Mouse (Mus musculus) ovary, adult 18-20 months (tissue): ENCODE data around the gene Fcho2.
"Not testable (repeated sequence)": the region's sequence is repeated elsewhere in the genome, so short reads cannot be mapped to it uniquely, and the experiment has no call there.

Experiments
- DNase-seq: peaks from one replicate; pipeline ENCODE4 v3.0.0; 2022; ENCODE audit warnings: low spot score, mixed read lengths

The Fcho2 gene

DNA sequence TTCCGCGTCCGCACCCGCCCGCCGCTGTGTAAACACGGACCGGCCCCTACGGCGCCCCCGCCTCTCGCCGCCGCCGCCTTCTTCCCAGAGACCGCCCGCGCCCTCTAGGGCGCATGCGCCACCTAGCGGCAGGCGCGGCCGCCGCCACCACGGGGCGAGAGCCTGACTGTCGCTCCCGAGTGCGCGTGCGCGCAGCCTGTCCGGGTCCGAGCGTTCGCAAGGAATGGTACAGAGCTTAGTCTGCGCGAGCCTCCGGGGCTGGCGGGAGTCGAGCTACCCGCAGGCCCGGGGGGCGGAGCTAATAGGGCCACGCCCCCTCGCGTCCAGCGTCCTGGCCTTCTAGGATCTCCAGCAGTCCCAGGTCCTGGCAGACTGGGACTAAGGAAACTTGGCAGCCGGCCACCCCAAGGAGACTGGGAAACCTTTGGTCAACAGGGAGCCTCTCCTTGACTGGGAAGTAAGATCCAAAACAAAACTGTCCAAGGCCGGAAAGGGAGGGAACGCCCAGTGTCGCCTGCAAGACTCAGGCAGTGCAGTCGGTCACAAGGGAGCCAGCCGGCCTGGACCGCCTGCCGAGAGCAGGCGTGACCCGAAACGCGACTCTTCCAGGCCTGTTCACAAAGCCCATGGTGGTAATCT is at the start of gene Fcho2:
Fcho2 (minus strand) TSS at position 303 of the 639 bp plus-strand sequence.
- peak; percentile 99 for DNase-seq

DNA sequence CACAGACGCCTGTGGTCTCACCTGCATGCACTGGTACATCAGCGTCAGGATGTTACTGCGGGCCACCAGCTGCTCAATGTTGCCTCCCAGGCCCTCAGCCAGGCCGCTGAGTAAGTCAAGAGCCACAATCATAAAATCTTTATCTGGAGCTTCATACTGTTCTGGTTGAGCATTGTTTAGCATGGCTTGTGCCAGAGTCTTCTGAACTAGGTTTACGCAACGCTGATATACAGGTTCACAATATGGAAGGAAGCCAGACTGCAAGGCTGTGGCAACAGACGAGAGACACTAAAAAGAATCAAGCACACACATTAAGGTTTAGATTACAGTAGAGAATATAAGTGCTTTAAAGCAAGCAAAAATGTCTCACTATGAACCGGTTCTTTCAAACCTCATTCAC is 40.0 kb upstream of the Fcho2 start:
- no peak for DNase-seq

DNA sequence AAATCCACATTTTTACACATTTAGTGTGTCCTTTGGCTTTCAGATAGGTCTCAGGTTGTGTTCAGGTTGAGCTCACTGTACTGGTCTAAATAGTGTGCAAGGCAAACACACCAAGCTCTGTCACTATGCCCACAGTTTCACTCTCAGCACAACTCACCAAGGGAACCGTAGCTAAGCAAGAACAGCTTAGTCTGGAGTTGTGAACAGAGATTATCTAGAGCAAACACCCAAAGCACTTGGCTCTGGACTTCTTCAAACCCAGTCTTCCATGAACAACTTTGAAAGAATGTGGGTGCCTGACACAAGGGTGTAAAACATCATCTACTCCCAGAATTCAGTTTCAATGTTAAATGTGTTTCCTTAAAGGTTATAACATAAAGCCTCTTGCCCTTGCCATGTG is 30.5 kb upstream of the Fcho2 start:
- DNase-seq, result no peak

DNA sequence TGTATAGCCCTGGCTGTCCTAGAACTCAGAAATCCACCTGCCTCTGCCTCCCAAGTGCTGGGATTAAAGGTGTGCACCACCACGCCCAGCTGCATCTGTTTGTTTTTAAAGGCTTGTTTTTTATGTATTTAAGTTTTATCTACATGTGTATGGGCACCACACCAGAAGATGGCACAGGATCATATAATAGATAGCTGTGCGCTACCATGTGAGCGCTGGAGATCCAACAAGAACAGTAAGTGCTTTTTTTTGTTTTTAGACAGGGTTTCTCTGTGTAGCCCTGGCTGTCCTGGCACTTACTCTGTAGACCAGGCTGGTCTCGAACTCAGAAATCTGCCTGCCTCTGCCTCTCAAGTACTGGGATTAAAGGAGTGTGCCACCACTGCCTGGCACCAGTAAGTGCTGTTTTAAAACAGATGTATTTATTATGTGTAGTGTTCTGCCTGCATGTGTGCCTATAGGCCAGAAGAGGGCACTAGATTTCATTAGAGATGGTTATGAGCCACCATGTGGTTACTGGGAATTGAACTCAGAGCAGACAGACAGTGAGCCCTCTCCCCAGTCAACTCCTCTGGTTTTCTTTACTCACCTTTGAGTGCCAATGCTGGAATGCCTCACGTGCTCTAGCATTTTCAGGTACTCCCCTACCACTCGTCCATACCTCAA is 21.3 kb upstream of the Fcho2 start:
- no peak for DNase-seq

DNA sequence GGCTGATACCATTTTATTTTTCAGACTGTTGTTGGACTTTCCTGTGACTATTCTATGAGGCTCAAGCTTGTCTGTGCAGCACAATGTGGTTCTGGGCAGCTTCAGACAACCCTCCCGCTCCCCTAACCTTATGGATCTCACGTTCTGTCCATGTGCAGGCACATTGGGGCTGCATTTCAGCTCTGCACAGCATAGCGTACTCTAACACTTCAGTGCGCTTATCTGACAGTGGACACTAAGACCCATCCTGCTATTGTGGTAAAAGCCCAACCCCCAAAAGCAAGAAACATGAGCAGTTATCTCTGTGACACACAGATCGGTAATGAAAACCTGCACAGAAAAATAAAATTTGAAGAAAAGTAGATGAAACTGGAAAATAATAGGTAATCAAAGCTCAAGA is 20.5 kb upstream of the Fcho2 start:
- DNase-seq, result no peak

DNA sequence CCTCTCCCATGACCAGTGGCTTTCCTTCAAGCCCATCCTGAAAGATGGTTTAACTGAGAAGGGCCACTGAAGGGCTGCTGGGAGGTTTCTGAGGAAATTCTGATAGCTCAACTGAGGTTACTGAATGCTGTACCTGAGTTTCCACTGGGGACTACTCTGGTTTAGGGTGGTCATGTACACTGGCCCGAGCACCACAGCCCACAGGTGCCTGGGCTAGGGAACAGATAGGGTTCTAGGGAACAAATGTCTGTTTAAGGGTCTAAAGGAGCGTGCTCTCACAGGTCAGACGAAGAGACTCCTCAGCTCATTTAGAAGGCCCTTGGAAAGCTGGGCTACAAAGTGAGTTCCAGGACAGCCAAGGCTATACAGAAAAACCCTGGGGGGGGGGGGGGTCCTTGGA is 19.5 kb upstream of the Fcho2 start:
- no peak for DNase-seq

DNA sequence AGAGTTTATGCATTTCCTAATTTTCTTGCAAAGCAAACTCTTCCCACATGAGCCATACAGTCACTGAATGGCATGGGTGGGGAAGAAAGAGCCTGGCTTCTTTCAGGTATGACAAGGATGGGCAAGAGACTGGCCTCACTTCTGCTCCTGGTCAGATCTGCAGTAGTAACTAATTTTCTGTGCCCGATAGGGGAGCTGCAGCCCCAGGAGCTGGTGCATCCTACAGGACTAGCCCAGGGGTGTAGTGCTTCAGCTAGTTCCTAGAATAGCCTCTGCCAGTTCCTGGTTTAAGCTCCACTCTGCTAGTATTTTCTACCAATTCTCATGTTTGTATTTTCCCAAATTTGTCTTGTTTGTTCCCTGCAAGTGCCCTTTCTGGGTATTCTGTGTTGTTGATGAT is 18.9 kb upstream of the Fcho2 start:
- no peak for DNase-seq

DNA sequence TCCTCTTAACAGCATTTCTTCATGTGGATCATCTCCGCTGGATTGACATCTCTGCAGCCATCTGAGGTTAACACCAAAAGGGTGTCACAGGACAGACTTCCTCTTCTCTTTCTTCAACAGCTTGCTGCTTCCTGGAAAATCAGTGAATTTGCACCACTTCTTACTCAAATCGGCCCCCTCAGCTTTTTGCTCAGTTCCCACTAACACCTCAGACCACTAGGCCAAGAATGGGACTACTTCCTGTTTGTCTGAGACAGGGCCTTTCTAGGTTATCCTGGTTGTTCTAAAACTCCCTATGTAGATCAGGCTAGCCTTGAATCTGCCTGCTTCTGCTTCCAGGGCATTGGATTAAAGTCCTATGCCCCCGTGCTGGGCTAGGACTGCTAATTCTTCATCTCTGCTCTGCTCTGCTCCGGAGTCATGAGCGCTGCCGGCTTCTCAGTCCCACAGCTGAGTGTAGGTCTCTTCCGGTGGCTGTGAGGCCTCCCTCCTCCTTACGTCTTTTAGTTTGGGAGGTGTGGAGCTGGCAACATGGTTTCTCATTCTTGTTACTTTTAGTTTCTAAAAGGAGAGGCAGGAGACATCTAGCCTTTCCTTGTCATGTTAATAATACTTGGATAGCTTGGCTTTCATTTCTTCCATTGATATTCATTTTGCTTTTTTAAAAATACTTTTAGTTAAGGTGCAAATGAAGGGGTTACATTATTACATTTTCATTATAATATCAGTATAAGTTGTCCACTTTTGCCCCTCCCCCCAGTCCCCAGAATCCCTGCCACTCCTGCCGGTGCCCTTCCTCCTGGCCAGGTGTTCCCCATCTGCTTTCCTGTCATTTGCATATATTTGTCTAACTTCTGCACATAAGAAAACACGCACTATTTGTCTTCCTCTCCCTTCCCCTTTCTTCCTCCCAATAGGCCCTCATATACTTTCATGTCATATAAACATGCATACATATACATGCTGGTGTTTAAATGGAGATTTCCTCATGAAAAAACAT is 17.5 kb upstream of the Fcho2 start:
- no peak for DNase-seq

DNA sequence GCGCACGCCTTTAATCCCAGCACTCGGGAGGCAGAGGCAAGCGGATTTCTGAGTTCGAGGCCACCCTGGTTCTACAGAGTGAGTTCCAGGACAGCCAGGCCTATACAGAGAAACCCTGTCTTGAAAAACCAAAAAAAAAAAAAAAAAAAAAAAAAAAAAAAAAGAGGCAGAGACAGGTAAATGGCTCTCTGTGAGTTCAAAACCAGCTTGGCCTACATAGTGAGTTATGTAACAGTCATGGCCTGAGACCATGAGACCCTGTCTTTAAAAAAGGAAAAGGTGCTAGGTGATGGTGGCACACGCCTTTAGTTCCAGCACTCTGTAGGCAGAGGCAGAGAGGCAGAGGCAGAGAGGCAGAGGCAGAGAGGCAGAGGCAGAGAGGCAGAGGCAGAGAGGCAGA is 13.8 kb upstream of the Fcho2 start:
- not testable (repeated sequence) for DNase-seq

DNA sequence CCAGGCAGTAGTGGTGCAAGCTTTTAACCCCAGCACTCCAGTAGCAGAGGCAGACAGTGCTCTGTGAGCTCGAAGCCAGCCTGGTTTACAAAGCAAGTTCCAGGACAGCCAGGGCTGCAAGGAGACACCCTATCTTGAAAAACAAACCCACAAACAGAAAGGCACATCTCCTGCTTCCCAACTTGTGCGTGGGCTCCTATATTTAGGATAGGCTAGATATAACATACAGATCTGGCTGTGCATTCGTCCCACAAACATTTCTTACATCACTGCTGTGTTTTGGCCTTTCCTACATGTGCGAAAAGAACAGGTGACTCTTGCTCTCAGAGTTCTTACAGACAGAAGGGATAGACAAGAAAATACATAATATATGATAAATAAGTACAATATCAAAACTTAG is 10.3 kb upstream of the Fcho2 start:
- DNase-seq, result no peak

DNA sequence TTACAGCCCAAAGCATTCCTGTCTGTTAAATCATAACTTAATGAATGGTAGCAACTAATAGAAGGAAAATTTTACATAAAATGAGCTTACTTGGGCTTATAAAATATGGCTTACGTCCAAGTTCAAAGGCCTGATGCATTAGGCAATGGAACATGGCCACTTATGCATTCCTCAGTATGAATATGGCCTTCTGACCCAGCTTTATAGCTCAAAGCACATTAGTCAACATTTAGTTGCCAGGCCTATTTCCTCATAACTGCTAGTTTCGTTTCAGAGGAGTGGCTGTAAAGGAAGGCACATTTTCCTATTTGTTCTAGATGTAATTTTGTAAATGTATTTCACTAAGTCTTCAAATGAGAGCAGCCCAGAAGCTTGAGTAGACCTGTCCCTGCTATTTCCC is 3.8 kb upstream of the Fcho2 start:
- DNase-seq, result no peak

DNA sequence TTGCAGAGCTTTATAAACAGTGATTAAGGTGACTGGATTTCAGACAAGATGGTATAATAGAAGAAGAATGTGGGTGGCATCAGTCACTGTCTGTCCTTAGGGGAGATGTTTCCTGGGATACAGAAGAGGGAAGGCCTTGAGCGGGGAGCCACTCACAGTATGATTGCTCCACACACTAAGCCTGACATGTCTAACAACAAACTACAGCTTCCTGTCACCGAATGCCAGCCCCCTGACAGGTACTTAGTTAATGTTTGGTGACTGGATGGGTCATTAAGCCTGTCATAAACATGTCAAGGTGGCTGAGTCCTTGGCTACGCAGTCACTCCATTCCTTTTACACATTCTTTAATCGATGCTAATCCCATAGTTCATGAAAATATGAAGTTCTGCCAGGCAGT is 3.0 kb upstream of the Fcho2 start:
- no peak for DNase-seq

DNA sequence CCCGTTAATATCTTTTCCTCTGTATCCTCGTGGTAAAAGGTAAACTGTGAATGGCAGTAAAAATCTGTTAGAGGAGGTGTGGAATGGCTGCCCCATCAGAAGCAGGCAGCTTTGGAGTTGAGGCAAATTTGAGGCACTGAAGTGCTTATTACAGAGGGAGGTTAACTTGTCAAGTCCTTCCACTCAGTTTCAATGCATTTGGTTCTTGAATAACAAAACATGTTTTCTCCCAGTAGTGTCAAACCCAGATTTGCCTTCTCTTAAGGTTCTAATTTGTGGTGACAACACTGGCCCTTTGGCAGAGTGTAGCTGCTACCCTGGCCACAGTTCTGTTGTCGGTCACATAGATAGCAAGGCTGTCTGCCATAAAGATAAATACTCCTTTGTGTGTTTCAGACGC is 2.5 kb upstream of the Fcho2 start:
- DNase-seq, result no peak

DNA sequence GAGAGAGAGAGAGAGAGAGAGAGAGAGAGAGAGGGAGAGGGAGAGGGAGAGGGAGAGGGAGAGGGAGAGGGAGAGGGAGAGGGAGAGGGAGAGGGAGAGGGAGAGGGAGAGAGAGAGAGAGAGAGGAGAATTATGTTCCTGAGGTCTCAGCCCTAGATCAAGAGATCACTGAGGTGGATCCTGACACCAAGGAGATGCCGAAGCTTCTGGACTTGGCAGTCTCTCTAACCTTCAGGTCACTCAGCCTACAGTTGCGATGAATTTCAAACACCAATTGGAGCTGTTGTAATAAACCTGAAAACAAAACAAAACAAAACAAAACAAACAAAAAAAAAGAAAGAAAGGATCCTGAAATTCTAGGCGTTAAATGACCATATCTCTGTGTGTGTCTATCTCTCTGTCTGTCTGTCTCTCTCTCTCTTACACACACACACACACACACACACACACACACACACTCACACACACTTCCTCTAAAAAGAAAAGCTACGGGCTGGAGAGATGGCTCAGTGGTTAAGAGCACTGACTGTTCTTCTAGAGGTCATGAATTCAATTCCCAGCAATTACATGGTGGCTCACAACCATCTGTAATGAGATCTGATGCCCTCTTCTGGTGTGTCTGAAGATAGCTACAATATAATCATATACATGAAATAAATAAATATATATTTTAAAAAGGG is 1.9 kb upstream of the Fcho2 start:
- not testable (repeated sequence) for DNase-seq

DNA sequence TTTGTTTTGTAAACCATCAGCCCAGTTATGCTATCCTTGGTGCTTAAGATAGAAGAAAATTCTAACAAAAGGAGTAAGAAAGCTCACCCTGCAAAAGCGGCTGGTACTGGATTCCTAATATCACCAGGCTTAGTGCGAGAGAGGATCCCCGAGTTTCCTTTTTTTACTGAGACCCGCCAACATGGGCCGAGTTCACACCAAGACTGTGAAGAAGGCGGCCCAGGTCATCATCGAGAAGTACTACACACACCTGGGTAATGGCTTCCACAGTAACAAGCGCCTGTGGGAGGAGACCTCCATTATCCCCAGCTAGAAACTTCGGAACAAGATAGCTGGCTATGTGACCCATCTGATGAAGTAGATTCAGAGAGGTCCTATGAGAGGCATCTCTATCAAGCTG is 1.3 kb upstream of the Fcho2 start:
- no peak for DNase-seq

DNA sequence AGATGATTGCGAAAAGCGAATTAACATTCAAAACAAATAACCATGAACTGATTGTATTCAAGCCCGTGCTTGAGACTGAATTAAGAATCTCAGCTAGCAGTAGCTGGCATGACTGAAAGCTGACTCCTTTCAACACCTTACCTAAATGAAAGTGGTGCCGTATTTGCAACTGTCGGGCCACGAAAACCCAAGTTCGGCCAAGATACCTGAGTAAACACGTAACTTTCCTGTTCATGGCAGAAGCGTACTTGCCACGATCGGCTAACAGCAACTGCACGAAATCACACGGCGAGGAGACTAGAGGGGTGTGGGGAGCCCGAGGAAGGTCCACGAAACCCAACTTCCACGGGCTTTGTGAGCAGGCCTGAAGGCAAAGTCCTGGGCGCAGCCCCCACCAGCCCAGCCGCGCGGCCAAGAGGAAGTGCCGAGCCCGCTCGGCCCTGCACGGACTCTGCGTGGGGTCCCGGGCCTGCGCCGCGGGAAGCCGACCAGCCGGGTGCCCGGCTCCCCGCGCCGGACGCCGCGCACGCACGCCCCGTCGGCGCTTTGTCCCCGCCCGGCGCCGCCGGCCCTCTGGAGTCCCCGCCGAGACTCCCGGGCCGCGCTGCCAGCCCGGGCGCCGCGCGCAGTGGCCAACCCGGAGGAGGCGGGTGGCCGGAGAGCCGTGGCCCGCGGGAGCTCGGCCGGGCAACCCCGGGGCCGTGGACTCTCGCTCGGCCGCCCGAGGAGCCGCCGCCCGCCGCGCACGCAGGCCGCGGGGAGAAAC is 791 bp downstream of the Fcho2 start:
- DNase-seq, result peak; percentile 21

DNA sequence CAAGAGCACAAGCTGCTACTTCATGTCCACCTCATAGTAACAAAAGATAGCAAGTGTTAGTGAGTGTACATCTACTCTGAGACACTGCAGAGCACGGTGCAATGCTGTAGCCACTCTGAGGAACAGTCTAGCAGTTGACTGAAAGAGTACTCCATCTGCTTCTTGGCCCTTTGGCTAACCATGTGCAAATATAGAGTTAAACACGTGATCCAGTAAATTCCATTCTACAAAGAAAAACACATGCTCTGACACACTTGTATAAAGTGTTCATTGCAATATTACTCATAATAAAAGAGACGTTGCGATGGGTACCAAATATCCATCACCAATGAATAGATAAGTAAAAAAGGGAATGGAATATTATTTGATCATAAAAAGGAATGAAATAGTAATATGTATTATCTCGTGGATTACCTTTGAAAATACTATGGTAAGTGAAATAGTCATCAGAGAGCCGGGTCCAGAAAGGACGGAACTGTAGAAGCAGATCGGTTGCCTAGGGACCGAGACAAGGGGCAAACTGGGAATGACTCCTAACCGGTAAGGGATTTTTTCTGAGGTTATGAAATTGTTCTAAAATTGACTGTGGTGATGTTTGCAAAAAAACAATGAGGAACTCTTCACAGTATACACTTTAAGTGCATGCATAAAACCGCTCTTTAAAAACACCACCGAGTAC is 1.5 kb downstream of the Fcho2 start:
- DNase-seq, result no peak

DNA sequence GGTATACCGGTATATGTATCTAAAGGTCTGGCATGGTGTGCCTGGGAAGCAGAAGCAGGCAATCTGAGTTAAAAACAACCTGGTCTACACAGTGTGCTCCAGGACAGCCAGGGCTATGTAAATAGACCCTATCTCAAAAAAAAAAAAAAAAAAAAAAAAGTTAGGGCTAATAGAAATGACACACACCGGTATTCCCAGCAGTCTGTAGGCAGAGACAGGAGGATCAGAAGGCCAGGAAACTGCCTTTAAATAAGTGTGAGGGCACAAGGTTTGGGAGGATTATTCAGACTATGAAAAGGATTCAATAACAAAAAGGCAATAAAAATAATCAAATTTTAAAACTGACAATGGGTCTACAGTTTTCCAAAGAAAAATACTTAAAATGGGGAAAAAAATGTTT is 2.1 kb downstream of the Fcho2 start:
- DNase-seq, result no peak

DNA sequence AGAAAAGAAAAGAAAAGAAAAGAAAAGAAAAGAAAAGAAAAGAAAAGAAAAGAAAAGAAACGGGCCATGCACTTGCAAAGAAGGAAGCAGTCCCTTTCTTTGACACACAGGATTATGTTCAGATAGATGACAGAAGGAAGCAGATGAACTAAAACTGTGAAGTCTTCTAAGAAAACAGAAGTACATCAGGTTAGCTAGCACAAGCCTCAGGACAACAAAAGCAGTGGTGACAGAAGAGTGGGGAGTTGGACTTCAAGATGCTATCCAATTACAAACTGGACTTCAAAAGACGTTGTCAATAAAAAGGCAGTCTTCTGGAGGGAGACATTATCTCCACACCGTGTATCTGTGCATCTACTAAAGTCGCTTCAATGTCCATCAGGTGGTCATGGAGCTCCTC is 3.0 kb downstream of the Fcho2 start:
- no peak for DNase-seq

DNA sequence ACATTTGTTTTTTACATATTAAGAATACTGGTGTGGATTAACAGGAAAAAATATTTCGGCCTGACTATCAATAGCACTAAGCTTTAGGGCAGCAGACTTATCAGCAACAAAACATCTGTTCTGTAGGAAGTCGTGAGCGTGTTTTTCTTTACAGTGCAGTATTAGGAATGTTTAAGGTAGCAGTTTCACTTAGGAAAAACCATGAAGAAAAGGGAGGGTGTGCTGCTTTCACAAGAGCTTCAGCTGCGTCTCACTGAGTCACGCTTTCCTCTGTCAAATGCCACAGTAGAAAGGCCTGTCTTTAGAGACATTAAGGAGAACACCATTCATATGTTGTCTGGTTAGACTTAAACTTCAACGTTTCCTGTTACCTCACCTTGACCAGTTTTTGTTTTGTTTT is 5.1 kb downstream of the Fcho2 start:
- no peak for DNase-seq

DNA sequence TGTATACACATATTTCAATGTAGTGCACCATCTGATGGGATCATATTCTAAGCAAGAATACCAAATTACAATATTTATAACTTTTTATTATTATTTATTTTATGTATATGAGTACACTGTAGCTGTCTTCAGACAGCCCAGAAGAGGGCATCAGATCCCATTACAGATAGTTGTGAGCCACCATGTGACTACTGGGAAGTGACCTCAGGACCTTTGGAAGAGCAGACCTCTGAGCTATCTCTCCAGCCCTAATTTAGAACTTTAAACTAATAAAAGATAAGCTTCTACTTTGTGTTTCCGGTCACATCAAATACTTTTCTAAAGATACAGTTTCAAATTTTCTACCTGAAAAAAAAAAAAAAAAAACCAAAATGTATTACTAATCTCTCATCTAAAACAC is 6.2 kb downstream of the Fcho2 start:
- DNase-seq, result no peak
